Comparison of ENCODE assay signal across 8 mouse cellular contexts in genomic region chr4:137865221-137865641, GRCm38 (mm10). TPM values are rescaled to one million over a fixed set of nuclear protein-coding genes. Genes with fewer than 3 reads are reported as not detected.
DNase-seq lines count a peak whose midpoint lies in the region; ATAC-seq and TF ChIP-seq lines count a peak whose summit lies in the region.

No protein-coding gene starts in this region.

- no peak for DNase-seq in gastrocnemius, adult 2 months
- no peak for DNase-seq in gastrocnemius, postnatal 14 days
- peak; percentile 70 for DNase-seq in right cerebral cortex, adult 18-20 months
- no peak for DNase-seq in right cerebral cortex, postnatal 4 days
- DNase-seq in urinary bladder, adult 18-20 months (ENCODE audit: low spot score in 2 of 2) = no peak
- no peak for DNase-seq in adipocyte (ENCODE audit: low spot score)
- no peak for DNase-seq in thymus, postnatal 14 days

- peaks cover 36% of the 10 kb centered on the region for H3K4me1 ChIP-seq in lung, embryonic 16.5 days (replicated peaks; ENCODE audit: control insufficient read depth, insufficient read depth, low read length)

- no peaks in the 10 kb centered on the region for H3K36me3 ChIP-seq in lung, embryonic 16.5 days (ENCODE audit: control insufficient read depth, insufficient read depth, low read length)

- no peaks in the 10 kb centered on the region; the same call in 1 of the 2 replicates for H3K27me3 ChIP-seq in lung, embryonic 16.5 days (ENCODE audit: control insufficient read depth, insufficient read depth, low read depth, low read length)

- no peaks in the 10 kb centered on the region for H3K9me3 ChIP-seq in lung, embryonic 16.5 days (ENCODE audit: control insufficient read depth, low read length)

- WGBS in lung, embryonic 16.5 days = 44% methylated on average over 10 of the region's 10 CpGs

- peak overlapping the region; percentile 86 for H3K27ac ChIP-seq in gastrocnemius, adult 2 months
- H3K27ac ChIP-seq in lung, embryonic 16.5 days (ENCODE audit: low read length) = no peak overlapping the region

- peak overlapping the region; percentile 96 for H3K4me3 ChIP-seq in gastrocnemius, adult 2 months
- no peak overlapping the region for H3K4me3 ChIP-seq in lung, embryonic 16.5 days (ENCODE audit: low read length)

- intact Hi-C loops in gastrocnemius, adult 2 months (cut with DNase I) = no loop called here
- intact Hi-C loops in gastrocnemius, postnatal 14 days (cut with DNase I; ENCODE audit: low total_unique reads) = no loop called here

- TF ChIP-seq CTCF in gastrocnemius, adult 2 months (IDR thresholded peaks at IDR 0.05) = no peak

- peak overlapping the region; percentile 11; the same call in 1 of the 2 replicates for H3K4me2 ChIP-seq in lung, embryonic 16.5 days (ENCODE audit: low read depth, low read length)

- H3K9ac ChIP-seq in lung, embryonic 16.5 days (ENCODE audit: low read length) = peak overlapping the region; percentile 51

- ATAC-seq in lung, embryonic 16.5 days (ENCODE audit: low read depth) = no peak

RNA-seq across cellular contexts. Expression of gene Ece1, which starts 3.2 kb away (rescaled TPM):
- 100 to 1,000 TPM in 1 of 2 experiments, 10 to 100 TPM in 1; 61.6 to 103 TPM for total RNA-seq in gastrocnemius, adult 2 months (2021)
- total RNA-seq in gastrocnemius, postnatal 14 days (2021) = 10 to 100 TPM; 50.0 to 57.7 TPM
- polyA plus RNA-seq in lung, embryonic 16.5 days (2015; fragmentation: Nextera tagmentation; extraction: Ambion mirVana) = 48.1 and 53.8 TPM in 2 replicates
